In the genomic region with DNA sequence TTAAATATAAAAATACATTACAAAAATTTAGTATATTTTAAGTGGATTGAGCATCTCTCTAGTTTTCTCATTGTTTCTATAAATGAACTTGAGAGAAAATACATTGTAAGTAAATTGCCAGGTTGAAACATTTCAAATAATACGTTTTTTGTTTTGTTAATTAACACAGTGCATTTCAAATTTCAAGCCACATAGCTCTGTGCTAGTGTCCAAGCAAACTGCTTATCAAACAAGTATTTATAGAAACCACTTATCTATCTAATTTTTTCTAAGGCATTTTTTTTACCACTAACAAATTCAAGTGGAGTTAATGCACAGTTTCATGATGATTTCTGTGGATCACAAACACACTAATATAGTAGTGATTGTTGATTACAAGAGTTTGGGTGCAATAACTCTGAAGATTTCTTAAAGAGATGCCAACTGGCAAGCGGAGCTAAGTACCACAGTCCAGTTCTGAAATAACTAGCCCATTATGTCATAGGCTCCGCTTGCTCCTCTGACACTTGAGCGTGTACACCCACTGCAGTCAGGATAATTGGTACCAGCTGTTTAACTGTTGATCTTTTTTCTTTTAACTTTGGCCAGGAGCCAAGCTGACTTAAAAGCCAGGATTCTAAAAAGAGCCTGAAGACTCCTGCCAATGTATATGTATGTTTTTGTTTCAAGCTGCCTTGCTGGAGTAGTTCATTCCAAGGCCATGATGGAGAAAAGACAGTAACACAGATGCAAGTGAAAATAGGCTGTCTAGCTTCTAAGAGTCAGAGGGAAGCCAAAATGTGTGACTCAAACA, we compare ENCODE assay signal across 8 mouse cellular contexts.
DNase-seq lines count a peak whose midpoint lies in the region; ATAC-seq and TF ChIP-seq lines count a peak whose summit lies in the region.

No protein-coding gene starts in this region.

- no peak for TF ChIP-seq CTCF in forebrain, postnatal 0 days (IDR thresholded peaks at IDR 0.05; ENCODE audit: low read depth)

- 11% methylated on average over 4 of the region's 4 CpGs for WGBS in forebrain, postnatal 0 days
- WGBS in limb, embryonic 11.5 days, result 14% methylated on average over 4 of the region's 4 CpGs
- WGBS in neural tube, embryonic 13.5 days, result 35% methylated on average over 4 of the region's 4 CpGs

- peak; percentile 14 for DNase-seq in layer of hippocampus, adult 9-11 months
- no peak for DNase-seq in layer of hippocampus, postnatal 25 days (ENCODE audit: extremely low spot score in 1 of 2, low spot score in 1 of 2)
- DNase-seq in forebrain, postnatal 0 days, result peak; percentile 79
- peak; percentile 62 for DNase-seq in heart, postnatal 4 days
- peak; percentile 65 for DNase-seq in limb, embryonic 11.5 days (ENCODE audit: low spot score)
- DNase-seq in ovary, postnatal 10 days (ENCODE audit: low spot score), result no peak
- DNase-seq in thymus, postnatal 4 days, result no peak

- no peak overlapping the region for H3K9ac ChIP-seq in forebrain, postnatal 0 days
- H3K9ac ChIP-seq in limb, embryonic 11.5 days (ENCODE audit: low read length), result no peak overlapping the region
- H3K9ac ChIP-seq in neural tube, embryonic 13.5 days, result no peak overlapping the region

- H3K27ac ChIP-seq in forebrain, postnatal 0 days (ENCODE audit: low read depth, low read length), result no peak overlapping the region
- 0 out of 2 replicates have a peak overlapping the region, but pooled peaks have one; percentile 45 for H3K27ac ChIP-seq in limb, embryonic 11.5 days (replicated peaks; ENCODE audit: low read depth, low read length)
- no peak overlapping the region for H3K27ac ChIP-seq in neural tube, embryonic 13.5 days (replicated peaks)

- H3K9me3 ChIP-seq in forebrain, postnatal 0 days (ENCODE audit: low read length), result no peaks in the 10 kb centered on the region
- no peaks in the 10 kb centered on the region for H3K9me3 ChIP-seq in limb, embryonic 11.5 days (ENCODE audit: control insufficient read depth, low read length)
- H3K9me3 ChIP-seq in neural tube, embryonic 13.5 days, result no peaks in the 10 kb centered on the region

- no peaks in the 10 kb centered on the region for H3K36me3 ChIP-seq in forebrain, postnatal 0 days (ENCODE audit: insufficient read depth)
- H3K36me3 ChIP-seq in limb, embryonic 11.5 days (ENCODE audit: control insufficient read depth, insufficient read depth, low read length), result no peaks in the 10 kb centered on the region
- H3K36me3 ChIP-seq in neural tube, embryonic 13.5 days, result no peaks in the 10 kb centered on the region

- H3K4me2 ChIP-seq in forebrain, postnatal 0 days (ENCODE audit: low read depth), result no peak overlapping the region
- no peak overlapping the region for H3K4me2 ChIP-seq in limb, embryonic 11.5 days (ENCODE audit: low read depth, severe bottlenecking)
- no peak overlapping the region for H3K4me2 ChIP-seq in neural tube, embryonic 13.5 days

- no peak overlapping the region for H3K4me3 ChIP-seq in forebrain, postnatal 0 days (ENCODE audit: low read depth, low read length)
- H3K4me3 ChIP-seq in limb, embryonic 11.5 days (ENCODE audit: low read depth, low read length), result no peak overlapping the region
- no peak overlapping the region for H3K4me3 ChIP-seq in neural tube, embryonic 13.5 days

- ATAC-seq in forebrain, postnatal 0 days, result peak; percentile 95
- ATAC-seq in limb, embryonic 11.5 days (ENCODE audit: insufficient number of reproducible peaks, low FRiP score, low TSS enrichment, low read depth), result peak; percentile 96
- peak; percentile 79 for ATAC-seq in neural tube, embryonic 13.5 days (ENCODE audit: low read depth)

- no peaks in the 10 kb centered on the region for H3K27me3 ChIP-seq in forebrain, postnatal 0 days (ENCODE audit: insufficient read depth, low read length)
- no peaks in the 10 kb centered on the region for H3K27me3 ChIP-seq in limb, embryonic 11.5 days (ENCODE audit: control insufficient read depth, insufficient read depth, low read length)
- no peaks in the 10 kb centered on the region for H3K27me3 ChIP-seq in neural tube, embryonic 13.5 days

- H3K4me1 ChIP-seq in forebrain, postnatal 0 days (ENCODE audit: insufficient read depth), result no peaks in the 10 kb centered on the region
- H3K4me1 ChIP-seq in limb, embryonic 11.5 days (ENCODE audit: control insufficient read depth, insufficient read depth, low read length), result no peaks in the 10 kb centered on the region; the same call in 1 of the 2 replicates
- peaks cover 9% of the 10 kb centered on the region; the same call in 1 of the 2 replicates for H3K4me1 ChIP-seq in neural tube, embryonic 13.5 days (replicated peaks)

Comparison
In these comparisons a context has a peak if more than half of its experiments do, and no peak if none do; other contexts are left out.
1. DNase-seq: peak in layer of hippocampus, adult 9-11 months (single experiment), forebrain, postnatal 0 days (single experiment), heart, postnatal 4 days (single experiment) and limb, embryonic 11.5 days (single experiment); none in layer of hippocampus, postnatal 25 days (0 of 2), ovary, postnatal 10 days (single experiment) and thymus, postnatal 4 days (single experiment).
2. Peak in every context shown above with its lines, with median percentiles within 50 percentile points of each other: ATAC-seq.